Comparison of ENCODE assay signal across 8 mouse cellular contexts in the genomic region with DNA sequence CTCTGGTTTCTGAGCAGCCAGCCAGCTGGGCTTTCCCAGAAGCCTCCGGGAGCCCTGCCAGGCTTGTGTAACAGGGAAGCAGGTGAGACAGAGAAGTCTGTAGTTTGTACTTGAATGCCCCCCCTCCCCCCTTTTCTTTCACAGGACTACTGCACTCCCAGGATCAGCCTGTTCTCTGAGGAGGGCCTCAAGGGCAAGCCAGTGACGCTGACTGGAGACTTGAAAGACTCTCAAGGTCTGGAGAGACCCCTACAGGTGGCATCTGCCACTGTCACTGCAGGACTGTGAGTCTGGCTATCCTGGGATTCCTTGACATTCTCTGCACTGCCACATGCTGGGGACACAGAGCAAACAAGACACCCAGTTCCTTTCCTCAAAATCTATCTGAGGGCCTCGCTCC. TPM values are rescaled to one million over a fixed set of nuclear protein-coding genes. Genes with fewer than 3 reads are reported as not detected.
DNase-seq lines count a peak whose midpoint lies in the region; ATAC-seq and TF ChIP-seq lines count a peak whose summit lies in the region.

No protein-coding gene starts in this region.

- no peak overlapping the region for H3K4me3 ChIP-seq in liver, adult 2 months (ENCODE audit: insufficient read depth, low read depth, low read length)
- H3K4me3 ChIP-seq in liver, embryonic 12.5 days, result no peak overlapping the region
- no peak overlapping the region for H3K4me3 ChIP-seq in embryonic facial prominence, embryonic 11.5 days (ENCODE audit: low read depth, low read length)
- H3K4me3 ChIP-seq in lung, embryonic 16.5 days (ENCODE audit: low read length), result no peak overlapping the region

- H3K9me3 ChIP-seq in liver, embryonic 12.5 days (replicated peaks), result no peaks in the 10 kb centered on the region
- H3K9me3 ChIP-seq in embryonic facial prominence, embryonic 11.5 days (replicated peaks; ENCODE audit: control insufficient read depth, low read length), result no peaks in the 10 kb centered on the region
- no peaks in the 10 kb centered on the region for H3K9me3 ChIP-seq in lung, embryonic 16.5 days (ENCODE audit: control insufficient read depth, low read length)

- no peak for TF ChIP-seq POLR2A in liver, adult 2 months (IDR thresholded peaks at IDR 0.05; ENCODE audit: extremely low read depth, insufficient read depth, low read length)

- no peak for ATAC-seq in liver, embryonic 12.5 days
- ATAC-seq in embryonic facial prominence, embryonic 11.5 days (replicated peaks; ENCODE audit: insufficient number of reproducible peaks, low FRiP score, low TSS enrichment, low read depth), result 0 out of 2 replicates have a peak, but pooled peaks have one; percentile 21
- peak; percentile 48 for ATAC-seq in lung, embryonic 16.5 days (ENCODE audit: low read depth)

- no peak for DNase-seq in liver, adult 2 months (ENCODE audit: extremely low read depth, low read depth, low spot score)
- peak; percentile 7 for DNase-seq in adipocyte (ENCODE audit: low spot score)
- peak; percentile 83 for DNase-seq in embryonic facial prominence, embryonic 11.5 days (ENCODE audit: low spot score)
- peak; percentile 86 for DNase-seq in kidney, adult 9 months
- DNase-seq in skeletal muscle tissue, adult 2 months (ENCODE audit: low read depth, low spot score), result peak; percentile 39
- DNase-seq in gastrocnemius, postnatal 36 days, result no peak

- H3K9ac ChIP-seq in liver, adult 2 months (ENCODE audit: low read depth, low read length), result no peak overlapping the region
- H3K9ac ChIP-seq in liver, embryonic 12.5 days, result no peak overlapping the region
- no peak overlapping the region for H3K9ac ChIP-seq in embryonic facial prominence, embryonic 11.5 days (replicated peaks; ENCODE audit: low read length)
- no peak overlapping the region for H3K9ac ChIP-seq in lung, embryonic 16.5 days (ENCODE audit: low read length)

- no peaks in the 10 kb centered on the region for H3K36me3 ChIP-seq in liver, adult 2 months (ENCODE audit: control insufficient read depth, insufficient read depth, low read length)
- H3K36me3 ChIP-seq in liver, embryonic 12.5 days, result no peaks in the 10 kb centered on the region
- H3K36me3 ChIP-seq in embryonic facial prominence, embryonic 11.5 days (replicated peaks; ENCODE audit: control insufficient read depth, insufficient read depth, low read depth, low read length), result no peaks in the 10 kb centered on the region
- H3K36me3 ChIP-seq in lung, embryonic 16.5 days (ENCODE audit: control insufficient read depth, insufficient read depth, low read length), result no peaks in the 10 kb centered on the region

- peaks cover 3% of the 10 kb centered on the region; the same call in 1 of the 2 replicates for H3K27me3 ChIP-seq in liver, adult 2 months (ENCODE audit: control insufficient read depth, insufficient read depth, low read length)
- peaks cover 27% of the 10 kb centered on the region for H3K27me3 ChIP-seq in liver, embryonic 12.5 days (replicated peaks)
- peaks cover 2% of the 10 kb centered on the region; the same call in 1 of the 2 replicates for H3K27me3 ChIP-seq in embryonic facial prominence, embryonic 11.5 days (ENCODE audit: control insufficient read depth, insufficient read depth, low read length)
- no peaks in the 10 kb centered on the region for H3K27me3 ChIP-seq in lung, embryonic 16.5 days (ENCODE audit: control insufficient read depth, insufficient read depth, low read depth, low read length)

- no peak overlapping the region for H3K27ac ChIP-seq in liver, adult 2 months (replicated peaks; ENCODE audit: insufficient read depth, low read depth, low read length)
- H3K27ac ChIP-seq in liver, embryonic 12.5 days, result no peak overlapping the region
- H3K27ac ChIP-seq in embryonic facial prominence, embryonic 11.5 days (replicated peaks; ENCODE audit: low read depth, low read length), result no peak overlapping the region
- H3K27ac ChIP-seq in lung, embryonic 16.5 days (ENCODE audit: low read length), result no peak overlapping the region

- no peaks in the 10 kb centered on the region for H3K79me2 ChIP-seq in liver, adult 2 months (ENCODE audit: control insufficient read depth, insufficient read depth, low read length)

- intact Hi-C loops in gastrocnemius, postnatal 36 days (cut with DNase I), result loop anchor here (5.0 kb wide), 1 partner anchor 41 kb away; no protein-coding TSS in a partner anchor

- TF ChIP-seq CTCF in liver, adult 2 months (IDR thresholded peaks at IDR 0.05; ENCODE audit: low read depth, low read length), result peak; percentile 48

- no peaks in the 10 kb centered on the region for H3K4me1 ChIP-seq in liver, adult 2 months (ENCODE audit: control insufficient read depth, insufficient read depth, low read length)
- peaks cover 20% of the 10 kb centered on the region for H3K4me1 ChIP-seq in liver, embryonic 12.5 days
- no peaks in the 10 kb centered on the region for H3K4me1 ChIP-seq in embryonic facial prominence, embryonic 11.5 days (ENCODE audit: control insufficient read depth, insufficient read depth, low read length)
- peaks cover 7% of the 10 kb centered on the region; the same call in 1 of the 2 replicates for H3K4me1 ChIP-seq in lung, embryonic 16.5 days (replicated peaks; ENCODE audit: control insufficient read depth, insufficient read depth, low read length)

- 47% methylated on average over 3 of the region's 3 CpGs for WGBS in liver, adult 2 months
- 21% methylated on average over 3 of the region's 3 CpGs for WGBS in liver, embryonic 12.5 days (ENCODE audit: insufficient replicate concordance)
- 16% methylated on average over 3 of the region's 3 CpGs for WGBS in embryonic facial prominence, embryonic 11.5 days
- 6% methylated on average over 3 of the region's 3 CpGs for WGBS in lung, embryonic 16.5 days

- H3K4me2 ChIP-seq in liver, embryonic 12.5 days, result no peak overlapping the region
- H3K4me2 ChIP-seq in embryonic facial prominence, embryonic 11.5 days (ENCODE audit: low read depth, low read length), result no peak overlapping the region
- no peak overlapping the region for H3K4me2 ChIP-seq in lung, embryonic 16.5 days (ENCODE audit: low read depth, low read length)

RNA-seq across cellular contexts. Expression of a gene that starts 16.2 kb away (rescaled TPM):
- total RNA-seq in liver, adult 2 months (2014; rRNA removed), result 20.0 and 26.8 TPM in 2 replicates
- polyA plus RNA-seq in liver, adult 2 months (2012; rRNA removed), result 7.6 and 10.4 TPM in 2 replicates
- polyA plus RNA-seq in liver, embryonic 12.5 days (2016; fragmentation: Nextera tagmentation; extraction: Ambion mirVana), result 18.5 and 21.5 TPM in 2 replicates
- polyA plus RNA-seq in embryonic facial prominence, embryonic 11.5 days (2014; fragmentation: Nextera tagmentation; extraction: Ambion mirVana), result 5.2 and 5.4 TPM in 2 replicates
- polyA plus RNA-seq in lung, embryonic 16.5 days (2015; fragmentation: Nextera tagmentation; extraction: Ambion mirVana), result 23.8 and 24.7 TPM in 2 replicates
- total RNA-seq in gastrocnemius, postnatal 36 days (2021), result 1 to 10 TPM; 1.1 to 1.9 TPM

RNA-seq across cellular contexts. Expression of a gene that starts 18.1 kb away (rescaled TPM):
- total RNA-seq in liver, adult 2 months (2014; rRNA removed), result 0.94 and 1.4 TPM in 2 replicates
- polyA plus RNA-seq in liver, adult 2 months (2012; rRNA removed), result 0.42 and 1.6 TPM in 2 replicates
- 0.71 and 0.82 TPM in 2 replicates for polyA plus RNA-seq in liver, embryonic 12.5 days (2016; fragmentation: Nextera tagmentation; extraction: Ambion mirVana)
- polyA plus RNA-seq in embryonic facial prominence, embryonic 11.5 days (2014; fragmentation: Nextera tagmentation; extraction: Ambion mirVana), result 1.8 and 3.6 TPM in 2 replicates
- 4.2 and 7.0 TPM in 2 replicates for polyA plus RNA-seq in lung, embryonic 16.5 days (2015; fragmentation: Nextera tagmentation; extraction: Ambion mirVana)
- not detected for total RNA-seq in gastrocnemius, postnatal 36 days (2021)

RNA-seq across cellular contexts. Expression of a gene that starts 23.7 kb away (rescaled TPM):
- 0.09 and 0.34 TPM in 2 replicates for total RNA-seq in liver, adult 2 months (2014; rRNA removed)
- polyA plus RNA-seq in liver, adult 2 months (2012; rRNA removed), result 0.66 and 1.2 TPM in 2 replicates
- polyA plus RNA-seq in liver, embryonic 12.5 days (2016; fragmentation: Nextera tagmentation; extraction: Ambion mirVana), result 3.4 and 3.7 TPM in 2 replicates
- 5.7 and 6.0 TPM in 2 replicates for polyA plus RNA-seq in embryonic facial prominence, embryonic 11.5 days (2014; fragmentation: Nextera tagmentation; extraction: Ambion mirVana)
- polyA plus RNA-seq in lung, embryonic 16.5 days (2015; fragmentation: Nextera tagmentation; extraction: Ambion mirVana), result 14.9 and 16.6 TPM in 2 replicates
- total RNA-seq in gastrocnemius, postnatal 36 days (2021), result 1 to 10 TPM; 1.4 to 2.1 TPM

RNA-seq across cellular contexts. Expression of a gene that starts 25.1 kb away (rescaled TPM):
- total RNA-seq in liver, adult 2 months (2014; rRNA removed), result not detected in 2 replicates
- 0.55 and 1.0 TPM in 2 replicates for polyA plus RNA-seq in liver, adult 2 months (2012; rRNA removed)
- polyA plus RNA-seq in liver, embryonic 12.5 days (2016; fragmentation: Nextera tagmentation; extraction: Ambion mirVana), result not detected in 2 replicates
- polyA plus RNA-seq in embryonic facial prominence, embryonic 11.5 days (2014; fragmentation: Nextera tagmentation; extraction: Ambion mirVana), result not detected in 2 replicates
- polyA plus RNA-seq in lung, embryonic 16.5 days (2015; fragmentation: Nextera tagmentation; extraction: Ambion mirVana), result not detected in 2 replicates
- total RNA-seq in gastrocnemius, postnatal 36 days (2021), result not detected

RNA-seq across cellular contexts. Expression of a gene that starts 49.9 kb away (rescaled TPM):
- total RNA-seq in liver, adult 2 months (2014; rRNA removed), result 6.0 and 10.3 TPM in 2 replicates
- 36.6 and 45.0 TPM in 2 replicates for polyA plus RNA-seq in liver, adult 2 months (2012; rRNA removed)
- 187 and 205 TPM in 2 replicates for polyA plus RNA-seq in liver, embryonic 12.5 days (2016; fragmentation: Nextera tagmentation; extraction: Ambion mirVana)
- 316 TPM in 2 replicates for polyA plus RNA-seq in embryonic facial prominence, embryonic 11.5 days (2014; fragmentation: Nextera tagmentation; extraction: Ambion mirVana)
- polyA plus RNA-seq in lung, embryonic 16.5 days (2015; fragmentation: Nextera tagmentation; extraction: Ambion mirVana), result 466 and 467 TPM in 2 replicates
- total RNA-seq in gastrocnemius, postnatal 36 days (2021), result 10 to 100 TPM; 17.1 to 19.7 TPM

Comparison
In these comparisons a context has a peak if more than half of its experiments do, and no peak if none do; other contexts are left out.
1. DNase-seq: peak in adipocyte (single experiment), embryonic facial prominence, embryonic 11.5 days (single experiment), kidney, adult 9 months (single experiment) and skeletal muscle tissue, adult 2 months (single experiment); none in liver, adult 2 months (single experiment) and gastrocnemius, postnatal 36 days (0 of 2).